Mouse (Mus musculus) heart, postnatal 14 days (tissue): ENCODE data around the gene Cetn4. TPM values are rescaled to one million over a fixed set of nuclear protein-coding genes. Genes with fewer than 3 reads are reported as not detected.
A peak's percentile ranks its signal among the peaks of the same experiment; 100 is the strongest.

Source experiments
- DNase-seq, 2 experiments: peaks; one replicate each; pipeline ENCODE4 v3.0.0; 2021 to 2022
- intact Hi-C: fragments of 180-260 bp; cut with DNase I; formaldehyde crosslinking; loops from one replicate; pipeline ENCODE4 v1.15.1; 2025
- long read RNA-seq, 2 experiments: library from polyadenylated mRNA; stranded (forward); transcript quantifications; one replicate each; pipeline ENCODE4 v2.0.0; 2021
- total RNA-seq, 2 experiments: library from RNA; stranded (reverse); gene quantifications; 2 replicates each; pipeline ENCODE4 v1.2.3; 2021

The Cetn4 gene
- total RNA-seq: under 1 TPM; 0.76 to 0.79 TPM
- long read RNA-seq, experiment 1: 0 reads
- long read RNA-seq, experiment 2: 0 reads

- peak; percentile 97 to 99 for DNase-seq
- intact Hi-C loops: no loop called here
Measured at GRCm38 (mm10) chr3:37312370-37312941, at the start of gene Cetn4, which contains the start of gene Bbs12. Gene Cetn4 (minus strand): TSS chr3:37312708. Gene Bbs12 (plus strand): TSS chr3:37312554.

- intact Hi-C loops: no loop called here
- no peak for DNase-seq
Measured at GRCm38 (mm10) chr3:37360729-37361128, 48.2 kb upstream of the Cetn4 start.

- no peak for DNase-seq
- intact Hi-C loops: no loop called here
Measured at GRCm38 (mm10) chr3:37354737-37355136, 42.2 kb upstream of the Cetn4 start.

GRCm38 (mm10) chr3:37353951-37354481 lies 41.5 kb upstream of the Cetn4 start:
- intact Hi-C loops: no loop called here
- DNase-seq: no peak

GRCm38 (mm10) chr3:37350386-37350785 lies 37.9 kb upstream of the Cetn4 start:
- no peak for DNase-seq
- intact Hi-C loops: no loop called here

GRCm38 (mm10) chr3:37349166-37349548 lies 36.6 kb upstream of the Cetn4 start:
- intact Hi-C loops: no loop called here
- no peak for DNase-seq

- intact Hi-C loops: no loop called here
- DNase-seq: peak; percentile 62 to 67
Measured at GRCm38 (mm10) chr3:37348221-37349165, 36.0 kb upstream of the Cetn4 start, which contains the start of gene Fgf2. Gene Fgf2 (plus strand): TSS chr3:37348346.

GRCm38 (mm10) chr3:37347671-37348070 lies 35.2 kb upstream of the Cetn4 start:
- no peak for DNase-seq
- intact Hi-C loops: no loop called here

GRCm38 (mm10) chr3:37342811-37343210 lies 30.3 kb upstream of the Cetn4 start:
- DNase-seq: no peak
- intact Hi-C loops: loop anchor here (5.0 kb wide), 1 partner anchor 69 kb away; no protein-coding TSS in a partner anchor

GRCm38 (mm10) chr3:37341110-37341509 lies 28.6 kb upstream of the Cetn4 start:
- intact Hi-C loops: loop anchor here (5.0 kb wide), 1 partner anchor 71 kb away; no protein-coding TSS in a partner anchor
- DNase-seq: peak; percentile 31 to 49

- intact Hi-C loops: no loop called here
- no peak for DNase-seq
Measured at GRCm38 (mm10) chr3:37334053-37334452, 21.5 kb upstream of the Cetn4 start.

GRCm38 (mm10) chr3:37331999-37332449 lies 19.5 kb upstream of the Cetn4 start:
- DNase-seq: no peak
- intact Hi-C loops: no loop called here

- intact Hi-C loops: no loop called here
- no peak for DNase-seq
Measured at GRCm38 (mm10) chr3:37329963-37330362, 17.5 kb upstream of the Cetn4 start.

- intact Hi-C loops: no loop called here
- no peak for DNase-seq
Measured at GRCm38 (mm10) chr3:37328489-37328888, 16.0 kb upstream of the Cetn4 start.

GRCm38 (mm10) chr3:37326627-37327026 lies 14.1 kb upstream of the Cetn4 start:
- DNase-seq: no peak
- intact Hi-C loops: no loop called here

- DNase-seq: no peak
- intact Hi-C loops: loop anchor here (2.0 kb wide), 1 partner anchor 91 kb away; no protein-coding TSS in a partner anchor
Measured at GRCm38 (mm10) chr3:37325317-37326112, 13.0 kb upstream of the Cetn4 start.

GRCm38 (mm10) chr3:37324310-37324709 lies 11.8 kb upstream of the Cetn4 start:
- DNase-seq: peak in 1 of 2 experiments; percentile 25

GRCm38 (mm10) chr3:37316233-37316632 lies 3.7 kb upstream of the Cetn4 start:
- no peak for DNase-seq
- intact Hi-C loops: no loop called here

More at GRCm38 (mm10) chr3:37324310-37324709, 11.8 kb upstream of the Cetn4 start:
- intact Hi-C loops: loop anchor here (2.0 kb wide), 1 partner anchor 92 kb away; no protein-coding TSS in a partner anchor

GRCm38 (mm10) chr3:37313371-37313770 lies 863 bp upstream of the Cetn4 start:
- DNase-seq: no peak
- intact Hi-C loops: no loop called here

GRCm38 (mm10) chr3:37311897-37312369 lies 575 bp downstream of the Cetn4 start:
- DNase-seq: no peak
- intact Hi-C loops: no loop called here
